Mouse (Mus musculus): ENCODE results near the gene Il34. TPM values are rescaled to one million over a fixed set of nuclear protein-coding genes. Genes with fewer than 3 reads are reported as not detected.
"Not testable (repeated sequence)": the region's sequence is repeated elsewhere in the genome, so short reads cannot be mapped to it uniquely, and the experiment has no call there.

Il34 gene
- polyA plus RNA-seq, 1 experiment from 2014 or later: 3.0 TPM

DNA sequence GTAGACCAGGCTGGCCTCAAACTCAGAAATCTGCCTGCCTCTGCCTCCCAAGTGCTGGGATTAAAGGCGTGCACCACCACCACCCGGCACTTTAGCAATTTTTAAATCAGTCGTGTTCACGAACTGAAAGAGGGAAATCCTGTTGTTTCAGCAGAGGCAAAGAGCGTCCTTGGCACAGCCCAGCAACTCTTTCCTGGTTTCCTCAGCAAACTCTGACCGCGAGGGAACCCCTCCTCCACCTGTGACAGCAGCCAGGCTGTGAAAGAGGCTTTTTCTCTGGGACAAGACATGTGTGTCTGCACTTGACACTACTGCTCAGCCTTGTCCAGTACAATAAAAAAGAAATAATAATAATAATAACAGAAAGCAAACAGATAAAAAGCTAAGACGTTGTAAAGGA, 18.8 kb downstream of the Il34 start:
- Histone ChIP-seq H3K27me3 (ENCODE audit: insufficient read depth, low read length) (no peaks in the 10 kb centered on the region), H3K4me2 (replicated peaks; ENCODE audit: low read depth, low read length) (no peak overlapping the region), H3K4me3 (ENCODE audit: low read length) (no peak overlapping the region), H3K9me3 (ENCODE audit: low read length) (no peaks in the 10 kb centered on the region), H3K36me3 (ENCODE audit: insufficient read depth, low read length) (no peaks in the 10 kb centered on the region), H3K4me1 (ENCODE audit: insufficient read depth, low read length) (no peaks in the 10 kb centered on the region; the same call in 1 of the 2 replicates), H3K9ac (replicated peaks; ENCODE audit: low read length) (no peak overlapping the region), H3K27ac (ENCODE audit: low read length) (no peak overlapping the region)
- ATAC-seq (ENCODE audit: low FRiP score, low TSS enrichment): no peak
- WGBS: 81% methylated on average over 8 of the region's 8 CpGs

GRCm38 (mm10) chr8:110786501-110786900, 19.2 kb downstream of the Il34 start:
- H3K9ac ChIP-seq (replicated peaks; ENCODE audit: low read length); H3K27ac ChIP-seq (ENCODE audit: low read length); H3K27me3 ChIP-seq (ENCODE audit: insufficient read depth, low read length); H3K4me1 ChIP-seq (ENCODE audit: insufficient read depth, low read length); H3K36me3 ChIP-seq (ENCODE audit: insufficient read depth, low read length); H3K4me3 ChIP-seq (ENCODE audit: low read length); H3K4me2 ChIP-seq (replicated peaks; ENCODE audit: low read depth, low read length); H3K9me3 ChIP-seq (ENCODE audit: low read length); ATAC-seq (ENCODE audit: low FRiP score, low TSS enrichment): not testable (repeated sequence)
- 79% methylated on average over 7 of the region's 7 CpGs for WGBS

- Histone ChIP-seq H3K9me3 (ENCODE audit: low read length) (no peaks in the 10 kb centered on the region), H3K4me3 (ENCODE audit: low read length) (no peak overlapping the region), H3K27ac (ENCODE audit: low read length) (no peak overlapping the region), H3K36me3 (ENCODE audit: insufficient read depth, low read length) (no peaks in the 10 kb centered on the region), H3K9ac (replicated peaks; ENCODE audit: low read length) (no peak overlapping the region), H3K27me3 (ENCODE audit: insufficient read depth, low read length) (no peaks in the 10 kb centered on the region), H3K4me1 (ENCODE audit: insufficient read depth, low read length) (no peaks in the 10 kb centered on the region), H3K4me2 (replicated peaks; ENCODE audit: low read depth, low read length) (no peak overlapping the region)
- 60% methylated on average over 2 of the region's 2 CpGs for WGBS
- ATAC-seq (ENCODE audit: low FRiP score, low TSS enrichment): no peak
Measured at GRCm38 (mm10) chr8:110785366-110785765, 20.4 kb downstream of the Il34 start.

GRCm38 (mm10) chr8:110779924-110780718, 25.6 kb downstream of the Il34 start:
- 72% methylated on average over 13 of the region's 13 CpGs for WGBS
- ATAC-seq (ENCODE audit: low FRiP score, low TSS enrichment): no peak
- no peaks in the 10 kb centered on the region for H3K27me3 ChIP-seq (ENCODE audit: insufficient read depth, low read length)
- H3K4me3 ChIP-seq (ENCODE audit: low read length): no peak overlapping the region
- no peak overlapping the region for H3K9ac ChIP-seq (replicated peaks; ENCODE audit: low read length)
- 0 out of 2 replicates have a peak, but pooled peaks cover under 1% of the 10 kb centered on the region for H3K4me1 ChIP-seq (ENCODE audit: insufficient read depth, low read length)
- H3K9me3 ChIP-seq (ENCODE audit: low read length): peaks cover 5% of the 10 kb centered on the region; the same call in 1 of the 2 replicates
- H3K27ac ChIP-seq (ENCODE audit: low read length): peak overlapping the region; percentile 14; the same call in 1 of the 2 replicates
- H3K36me3 ChIP-seq (ENCODE audit: insufficient read depth, low read length): no peaks in the 10 kb centered on the region
- no peak overlapping the region for H3K4me2 ChIP-seq (replicated peaks; ENCODE audit: low read depth, low read length)

GRCm38 (mm10) chr8:110776335-110776734, 29.4 kb downstream of the Il34 start:
- WGBS: 92% methylated on average over 3 of the region's 3 CpGs

DNA sequence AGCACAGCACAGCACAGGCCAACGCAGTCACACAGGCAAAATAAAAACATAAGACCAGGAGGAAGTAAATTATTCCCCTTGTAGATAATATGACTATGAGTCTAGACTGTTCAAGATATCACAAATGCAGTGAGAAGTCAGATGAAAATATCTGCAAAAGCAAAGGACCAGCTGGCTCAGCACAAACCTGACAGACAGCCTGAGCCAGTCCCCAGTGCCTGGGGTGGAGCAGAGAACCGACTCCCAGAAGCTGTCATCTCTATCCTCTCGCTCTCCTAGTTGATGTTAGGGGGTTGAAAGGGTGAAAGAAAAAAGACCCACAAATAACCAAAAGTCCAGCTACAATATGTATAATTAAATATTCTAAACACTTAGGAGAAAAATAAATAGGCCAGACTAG, 30.0 kb downstream of the Il34 start:
- Histone ChIP-seq H3K4me3 (ENCODE audit: low read length) (no peak overlapping the region), H3K27ac (ENCODE audit: low read length) (no peak overlapping the region), H3K9me3 (ENCODE audit: low read length) (peaks cover 5% of the 10 kb centered on the region; the same call in 1 of the 2 replicates), H3K27me3 (ENCODE audit: insufficient read depth, low read length) (no peaks in the 10 kb centered on the region), H3K4me1 (ENCODE audit: insufficient read depth, low read length) (peaks cover 7% of the 10 kb centered on the region; the same call in 1 of the 2 replicates), H3K36me3 (ENCODE audit: insufficient read depth, low read length) (no peaks in the 10 kb centered on the region), H3K9ac (replicated peaks; ENCODE audit: low read length) (no peak overlapping the region), H3K4me2 (replicated peaks; ENCODE audit: low read depth, low read length) (no peak overlapping the region)
- 64% methylated on average over 3 of the region's 3 CpGs for WGBS
- no peak for ATAC-seq (ENCODE audit: low FRiP score, low TSS enrichment)

More at GRCm38 (mm10) chr8:110776335-110776734, 29.4 kb downstream of the Il34 start:
- no peak overlapping the region for H3K27ac ChIP-seq (ENCODE audit: low read length)
- no peaks in the 10 kb centered on the region for H3K36me3 ChIP-seq (ENCODE audit: insufficient read depth, low read length)
- H3K4me2 ChIP-seq (replicated peaks; ENCODE audit: low read depth, low read length): no peak overlapping the region
- H3K4me3 ChIP-seq (ENCODE audit: low read length): no peak overlapping the region
- no peak overlapping the region for H3K9ac ChIP-seq (replicated peaks; ENCODE audit: low read length)
- peaks cover 7% of the 10 kb centered on the region; the same call in 1 of the 2 replicates for H3K4me1 ChIP-seq (ENCODE audit: insufficient read depth, low read length)
- H3K27me3 ChIP-seq (ENCODE audit: insufficient read depth, low read length): no peaks in the 10 kb centered on the region
- peaks cover 5% of the 10 kb centered on the region; the same call in 1 of the 2 replicates for H3K9me3 ChIP-seq (ENCODE audit: low read length)
- ATAC-seq (ENCODE audit: low FRiP score, low TSS enrichment): no peak

GRCm38 (mm10) chr8:110775316-110775715, 30.4 kb downstream of the Il34 start:
- H3K9me3 ChIP-seq (ENCODE audit: low read length): peaks cover 5% of the 10 kb centered on the region; the same call in 1 of the 2 replicates
- no peaks in the 10 kb centered on the region for H3K27me3 ChIP-seq (ENCODE audit: insufficient read depth, low read length)
- H3K4me3 ChIP-seq (ENCODE audit: low read length): no peak overlapping the region
- no peak overlapping the region for H3K9ac ChIP-seq (replicated peaks; ENCODE audit: low read length)
- WGBS: 78% methylated on average over 8 of the region's 8 CpGs
- H3K36me3 ChIP-seq (ENCODE audit: insufficient read depth, low read length): no peaks in the 10 kb centered on the region
- H3K27ac ChIP-seq (ENCODE audit: low read length): no peak overlapping the region
- no peak overlapping the region for H3K4me2 ChIP-seq (replicated peaks; ENCODE audit: low read depth, low read length)
- no peak for ATAC-seq (ENCODE audit: low FRiP score, low TSS enrichment)
- peaks cover 7% of the 10 kb centered on the region; the same call in 1 of the 2 replicates for H3K4me1 ChIP-seq (ENCODE audit: insufficient read depth, low read length)

- H3K9ac ChIP-seq (replicated peaks; ENCODE audit: low read length): no peak overlapping the region
- 86% methylated on average over 6 of the region's 6 CpGs for WGBS
- ATAC-seq (ENCODE audit: low FRiP score, low TSS enrichment): no peak
- peak overlapping the region; percentile 2; the same call in 1 of the 2 replicates for H3K27ac ChIP-seq (ENCODE audit: low read length)
- H3K27me3 ChIP-seq (ENCODE audit: insufficient read depth, low read length): no peaks in the 10 kb centered on the region
- H3K4me3 ChIP-seq (ENCODE audit: low read length): no peak overlapping the region
- H3K9me3 ChIP-seq (ENCODE audit: low read length): peaks cover 5% of the 10 kb centered on the region; the same call in 1 of the 2 replicates
- no peaks in the 10 kb centered on the region for H3K36me3 ChIP-seq (ENCODE audit: insufficient read depth, low read length)
- H3K4me2 ChIP-seq (replicated peaks; ENCODE audit: low read depth, low read length): no peak overlapping the region
- H3K4me1 ChIP-seq (ENCODE audit: insufficient read depth, low read length): peaks cover 7% of the 10 kb centered on the region; the same call in 1 of the 2 replicates
Measured at GRCm38 (mm10) chr8:110774725-110775124, 31.0 kb downstream of the Il34 start.

GRCm38 (mm10) chr8:110774047-110774446, 31.7 kb downstream of the Il34 start:
- no peak overlapping the region for H3K4me3 ChIP-seq (ENCODE audit: low read length)
- no peaks in the 10 kb centered on the region for H3K27me3 ChIP-seq (ENCODE audit: insufficient read depth, low read length)
- H3K4me1 ChIP-seq (ENCODE audit: insufficient read depth, low read length): peaks cover 7% of the 10 kb centered on the region; the same call in 1 of the 2 replicates
- H3K4me2 ChIP-seq (replicated peaks; ENCODE audit: low read depth, low read length): no peak overlapping the region
- no peak overlapping the region for H3K9ac ChIP-seq (replicated peaks; ENCODE audit: low read length)
- H3K27ac ChIP-seq (ENCODE audit: low read length): peak overlapping the region; percentile 2; the same call in 1 of the 2 replicates
- H3K9me3 ChIP-seq (ENCODE audit: low read length): peaks cover 5% of the 10 kb centered on the region; the same call in 1 of the 2 replicates
- ATAC-seq (ENCODE audit: low FRiP score, low TSS enrichment): peak; percentile 77
- no peaks in the 10 kb centered on the region for H3K36me3 ChIP-seq (ENCODE audit: insufficient read depth, low read length)
- WGBS: 40% methylated on average over 3 of the region's 3 CpGs

DNA sequence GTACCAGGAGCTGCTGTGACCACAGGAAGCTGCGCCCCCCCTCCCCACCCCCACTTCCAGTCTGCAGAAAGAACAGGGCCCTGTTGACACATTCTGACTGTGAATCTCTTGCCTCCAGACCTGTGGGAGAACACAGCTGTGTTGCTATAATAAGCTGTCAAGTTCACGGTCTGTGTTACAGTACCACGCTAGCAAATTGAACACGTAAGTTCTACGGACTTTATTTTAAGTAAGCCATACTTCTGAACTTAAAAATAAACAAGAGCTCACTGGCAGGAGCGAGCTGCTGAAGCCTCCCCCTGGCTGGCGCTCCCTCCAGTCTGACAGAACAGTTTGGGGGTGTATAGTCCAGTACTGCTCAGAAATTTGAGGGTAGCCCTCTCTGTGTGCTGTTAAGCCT, 33.3 kb downstream of the Il34 start:
- H3K9me3 ChIP-seq (ENCODE audit: low read length): peaks cover 5% of the 10 kb centered on the region; the same call in 1 of the 2 replicates
- H3K9ac ChIP-seq (replicated peaks; ENCODE audit: low read length): no peak overlapping the region
- H3K27me3 ChIP-seq (ENCODE audit: insufficient read depth, low read length): no peaks in the 10 kb centered on the region
- WGBS: 52% methylated on average over 6 of the region's 7 CpGs
- no peak overlapping the region for H3K27ac ChIP-seq (ENCODE audit: low read length)
- no peak overlapping the region for H3K4me3 ChIP-seq (ENCODE audit: low read length)
- ATAC-seq (ENCODE audit: low FRiP score, low TSS enrichment): no peak
- no peaks in the 10 kb centered on the region for H3K36me3 ChIP-seq (ENCODE audit: insufficient read depth, low read length)
- peaks cover 7% of the 10 kb centered on the region; the same call in 1 of the 2 replicates for H3K4me1 ChIP-seq (ENCODE audit: insufficient read depth, low read length)
- H3K4me2 ChIP-seq (replicated peaks; ENCODE audit: low read depth, low read length): no peak overlapping the region
